Mouse (Mus musculus) testis, adult 2 months (tissue): Measurements from ENCODE around the gene Dpp6. TPM values are rescaled to one million over a fixed set of nuclear protein-coding genes. Genes with fewer than 3 reads are reported as not detected.

Source experiments
- H3K27ac ChIP-seq: fragments of 200-500 bp; 2 replicates; pipeline ENCODE4 v1.5.1; 2012; ENCODE audit warnings: low read depth, low read length; ENCODE audit not compliant: control insufficient read depth, insufficient read depth
- H3K27me3 ChIP-seq: fragments of 200-500 bp; 2 replicates; pipeline ENCODE4 v1.6.1; 2012; ENCODE audit warnings: mild to moderate bottlenecking, low read length, moderate library complexity; ENCODE audit not compliant: control insufficient read depth, insufficient read depth
- H3K36me3 ChIP-seq: fragments of 200-500 bp; 2 replicates; pipeline ENCODE4 v1.6.1; 2012; ENCODE audit warnings: mild to moderate bottlenecking, low read length; ENCODE audit not compliant: control insufficient read depth, insufficient read depth
- H3K4me1 ChIP-seq: fragments of 200-500 bp; 2 replicates; pipeline ENCODE4 v1.6.1; 2012; ENCODE audit warnings: low read length; ENCODE audit not compliant: control insufficient read depth, insufficient read depth
- H3K4me3 ChIP-seq: fragments of 200-500 bp; 2 replicates; pipeline ENCODE4 v1.5.1; 2012; ENCODE audit warnings: low read depth, mild to moderate bottlenecking, low read length, moderate library complexity, mixed read lengths; ENCODE audit not compliant: control insufficient read depth
- CTCF ChIP-seq: fragments of 200-500 bp; IDR thresholded peaks from 2 replicates; pipeline ENCODE4 v1.5.1; 2012; ENCODE audit warnings: low read depth, mild to moderate bottlenecking, inconsistent platforms, low read length, moderate library complexity; ENCODE audit not compliant: control insufficient read depth, insufficient read depth, insufficient replicate concordance
- POLR2A ChIP-seq: fragments of 200-500 bp; IDR thresholded peaks from 2 replicates; pipeline ENCODE4 v1.6.1; 2012; ENCODE audit warnings: low read depth, mild to moderate bottlenecking, inconsistent platforms, low read length, moderate library complexity; ENCODE audit not compliant: control insufficient read depth
- polyA plus RNA-seq: library from polyadenylated mRNA; depleted of rRNA; stranded (reverse); fragments of >200 nt; gene quantifications from 2 replicates; pipeline ENCODE4 v1.2.3, GENCODE M21; 2012

The Dpp6 gene
- polyA plus RNA-seq, 1 experiment, result 8.3 TPM

DNA sequence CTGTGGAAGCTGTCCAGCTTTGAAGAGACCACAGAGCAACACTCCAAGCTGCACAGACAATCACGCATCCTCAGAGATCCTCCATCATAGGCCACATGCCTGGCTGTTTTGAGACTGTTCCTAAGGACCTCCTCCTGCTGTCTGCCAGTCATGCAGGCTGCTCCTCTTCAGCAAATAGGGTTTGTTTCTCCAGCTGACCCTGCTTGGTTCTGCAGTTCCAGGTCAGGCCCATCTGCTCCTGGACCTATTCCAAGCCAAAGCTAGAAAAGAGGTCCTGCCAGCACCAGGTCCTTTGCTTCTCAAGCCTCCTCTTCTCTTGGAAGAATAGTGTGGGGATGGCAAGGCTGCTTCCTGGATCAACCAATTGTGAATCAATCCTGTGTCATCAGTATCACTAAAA lies 556.9 kb downstream of the Dpp6 start:
- H3K4me3 ChIP-seq, result no peak overlapping the region
- TF ChIP-seq CTCF, result no peak
- no peak for TF ChIP-seq POLR2A

GRCm38 (mm10) chr5:27375841-27376240 lies 558.8 kb downstream of the Dpp6 start:
- Histone ChIP-seq H3K36me3 (no peaks in the 10 kb centered on the region), H3K27ac (no peak overlapping the region), H3K27me3 (no peaks in the 10 kb centered on the region), H3K4me1 (no peaks in the 10 kb centered on the region), H3K4me3 (no peak overlapping the region)
- no peak for TF ChIP-seq POLR2A
- no peak for TF ChIP-seq CTCF

More for the DNA sequence above, 556.9 kb downstream of the Dpp6 start:
- H3K4me1 ChIP-seq, result no peaks in the 10 kb centered on the region
- no peaks in the 10 kb centered on the region for H3K27me3 ChIP-seq
- H3K36me3 ChIP-seq, result no peaks in the 10 kb centered on the region
- H3K27ac ChIP-seq, result no peak overlapping the region

- Histone ChIP-seq H3K36me3 (no peaks in the 10 kb centered on the region), H3K27me3 (no peaks in the 10 kb centered on the region), H3K27ac (no peak overlapping the region), H3K4me1 (no peaks in the 10 kb centered on the region), H3K4me3 (no peak overlapping the region)
- TF ChIP-seq POLR2A, result no peak
- TF ChIP-seq CTCF, result no peak
Measured at GRCm38 (mm10) chr5:27380656-27381385, 563.8 kb downstream of the Dpp6 start.

- peaks cover 6% of the 10 kb centered on the region; the same call in 1 of the 2 replicates for H3K4me1 ChIP-seq
- no peak overlapping the region for H3K4me3 ChIP-seq
- no peaks in the 10 kb centered on the region for H3K36me3 ChIP-seq
- H3K27ac ChIP-seq, result no peak overlapping the region
- H3K27me3 ChIP-seq, result no peaks in the 10 kb centered on the region
- TF ChIP-seq POLR2A (no peak), CTCF (no peak)
Measured at GRCm38 (mm10) chr5:27398371-27398770, 581.4 kb downstream of the Dpp6 start.

DNA sequence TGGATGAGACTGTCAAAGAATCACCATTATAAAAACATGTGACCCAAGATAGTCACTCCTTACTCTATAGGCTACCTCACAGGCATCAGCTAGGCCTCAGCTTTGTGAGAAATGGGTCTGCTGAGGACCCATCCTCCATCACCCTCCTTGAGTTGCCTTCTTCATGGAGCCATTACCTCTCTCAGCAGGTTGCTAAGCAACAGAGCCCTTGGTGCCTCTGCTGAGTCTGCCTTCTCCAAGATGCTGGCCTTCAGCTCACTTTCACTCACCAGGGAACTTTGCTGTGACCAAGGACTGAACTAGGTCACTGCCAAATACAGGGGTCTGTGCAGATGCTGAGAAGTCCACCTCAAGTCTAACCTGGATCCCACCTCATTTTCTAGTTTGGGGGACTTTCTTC lies 582.1 kb downstream of the Dpp6 start:
- Histone ChIP-seq H3K4me1 (peaks cover 6% of the 10 kb centered on the region; the same call in 1 of the 2 replicates), H3K36me3 (no peaks in the 10 kb centered on the region), H3K4me3 (no peak overlapping the region), H3K27me3 (no peaks in the 10 kb centered on the region), H3K27ac (no peak overlapping the region)
- TF ChIP-seq POLR2A, result no peak

DNA sequence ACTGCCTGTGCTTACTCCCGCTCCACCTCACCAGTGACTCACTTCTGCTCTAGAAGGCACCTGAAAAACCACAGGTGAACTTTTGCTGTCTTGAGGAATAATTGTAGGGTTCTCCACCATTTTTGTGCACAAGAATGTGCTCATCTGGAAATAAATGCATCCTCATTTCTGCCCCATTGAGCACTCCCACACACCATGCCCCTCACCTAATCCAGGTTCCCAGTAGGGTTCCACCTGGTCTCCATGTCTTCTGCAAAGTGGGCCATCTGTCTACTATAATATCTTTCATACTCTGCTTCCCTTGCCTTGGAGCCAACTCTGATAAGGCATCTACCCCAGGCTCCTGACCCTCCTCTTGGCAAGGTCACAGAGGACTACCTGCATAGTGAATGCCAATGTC lies 585.6 kb downstream of the Dpp6 start:
- Histone ChIP-seq H3K36me3 (no peaks in the 10 kb centered on the region), H3K27me3 (no peaks in the 10 kb centered on the region), H3K4me1 (peaks cover 6% of the 10 kb centered on the region; the same call in 1 of the 2 replicates), H3K27ac (no peak overlapping the region), H3K4me3 (no peak overlapping the region)
- TF ChIP-seq POLR2A (no peak), CTCF (no peak)

DNA sequence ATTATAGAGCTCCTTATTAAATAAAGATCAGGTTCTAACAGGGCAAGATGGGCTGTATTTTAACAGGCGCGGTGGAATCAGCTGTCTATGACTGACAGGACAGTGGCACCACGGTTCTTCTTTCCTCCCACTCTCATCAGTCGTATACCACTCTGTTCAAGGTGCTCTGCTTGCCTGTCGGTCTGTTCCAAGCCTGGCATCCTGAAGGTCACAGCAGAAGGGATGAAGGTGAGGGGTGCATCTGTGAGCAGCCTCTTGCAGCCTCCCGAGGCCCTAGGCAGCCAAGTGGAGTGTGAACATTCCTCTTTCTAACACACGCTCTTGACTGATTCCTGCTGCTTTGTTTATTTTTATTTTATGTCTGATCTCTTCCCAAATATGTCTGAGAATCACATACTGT lies 591.9 kb downstream of the Dpp6 start:
- Histone ChIP-seq H3K4me1 (no peaks in the 10 kb centered on the region; the same call in 1 of the 2 replicates), H3K36me3 (no peaks in the 10 kb centered on the region), H3K4me3 (no peak overlapping the region), H3K27ac (no peak overlapping the region), H3K27me3 (no peaks in the 10 kb centered on the region)
- TF ChIP-seq POLR2A (no peak), CTCF (no peak)
